Mouse (Mus musculus) liver, embryonic 15.5 days (tissue): ENCODE data around the gene Snap25. TPM values are rescaled to one million over a fixed set of nuclear protein-coding genes. Genes with fewer than 3 reads are reported as not detected.

ENCODE experiments used
- ATAC-seq: fragments of 200-750 bp; cut with Nextera tagmentation; 2 replicates; pipeline ENCODE4 v1.8.0; 2017; ENCODE audit warnings: moderate number of reproducible peaks, mild to moderate bottlenecking, moderate library complexity; ENCODE audit not compliant: insufficient read depth
- H3K27ac ChIP-seq: fragments of 300-500 bp; sonication (generic); replicated peaks from 2 replicates; pipeline ENCODE4 v1.5.1; 2015; ENCODE audit warnings: mild to moderate bottlenecking, inconsistent platforms
- H3K27me3 ChIP-seq: fragments of 300-500 bp; sonication (generic); 2 replicates; pipeline ENCODE4 v1.6.1; 2015; ENCODE audit warnings: mild to moderate bottlenecking, inconsistent platforms
- H3K36me3 ChIP-seq: fragments of 300-500 bp; sonication (generic); replicated peaks from 2 replicates; pipeline ENCODE4 v1.6.1; 2015; ENCODE audit warnings: moderate library complexity, mild to moderate bottlenecking, inconsistent platforms
- H3K4me1 ChIP-seq: fragments of 300-500 bp; sonication (generic); replicated peaks from 2 replicates; pipeline ENCODE4 v1.6.1; 2015; ENCODE audit warnings: inconsistent platforms
- H3K4me2 ChIP-seq: fragments of 300-500 bp; sonication (generic); 2 replicates; pipeline ENCODE4 v1.6.1; 2015; ENCODE audit warnings: moderate library complexity, mild to moderate bottlenecking, inconsistent platforms
- H3K4me3 ChIP-seq: fragments of 300-500 bp; sonication (generic); replicated peaks from 2 replicates; pipeline ENCODE4 v1.5.1; 2015; ENCODE audit warnings: mild to moderate bottlenecking, inconsistent platforms
- H3K9ac ChIP-seq: fragments of 300-500 bp; sonication (generic); 2 replicates; pipeline ENCODE4 v1.6.1; 2015; ENCODE audit warnings: moderate library complexity, mild to moderate bottlenecking, inconsistent platforms
- H3K9me3 ChIP-seq: fragments of 300-500 bp; sonication (generic); replicated peaks from 2 replicates; pipeline ENCODE4 v1.6.1; 2016; ENCODE audit warnings: inconsistent platforms
- WGBS: fragments of 180-500 bp; shearing (Covaris S2); methylation state at CpG from one replicate; pipeline ENCODE4 v1.1.7; 2015; ENCODE audit warnings: mixed read lengths; ENCODE audit not compliant: insufficient replicate concordance; 5-methylcytosine and 5-hydroxymethylcytosine counted together
- polyA plus RNA-seq: library from polyadenylated mRNA; unstranded; fragments of >200 nt; fragmentation: Nextera tagmentation; extraction: Ambion mirVana; gene quantifications from 2 replicates; pipeline ENCODE4 v1.2.1, GENCODE M21; 2015

Gene Snap25
- polyA plus RNA-seq, result 0.07 and 0.10 TPM in 2 replicates

GRCm38 (mm10) chr2:136713299-136713758 lies at the start of gene Snap25:
Snap25 (plus strand) TSS chr2:136713453.
- under 1% methylated on average over 20 of the region's 20 CpGs for WGBS
- no peaks in the 10 kb centered on the region for H3K9me3 ChIP-seq
- H3K36me3 ChIP-seq, result no peaks in the 10 kb centered on the region
- no peak within 1 kb of the TSS for H3K27ac ChIP-seq
- H3K4me3 ChIP-seq, result no peak within 1 kb of the TSS
- no peaks in the 10 kb centered on the region for H3K4me1 ChIP-seq
- H3K27me3 ChIP-seq, result peaks cover 30% of the 10 kb centered on the region
- no peak within 1 kb of the TSS for H3K9ac ChIP-seq
- H3K4me2 ChIP-seq, result no peak within 1 kb of the TSS
- ATAC-seq, result no peak

GRCm38 (mm10) chr2:136666951-136667350 lies 46.3 kb upstream of the Snap25 start:
- Histone ChIP-seq H3K9me3 (no peaks in the 10 kb centered on the region), H3K27me3 (no peaks in the 10 kb centered on the region), H3K36me3 (no peaks in the 10 kb centered on the region), H3K4me1 (no peaks in the 10 kb centered on the region), H3K27ac (no peak overlapping the region), H3K4me3 (no peak overlapping the region), H3K9ac (no peak overlapping the region), H3K4me2 (no peak overlapping the region)
- ATAC-seq, result no peak
- WGBS, result 66% methylated on average over 1 of the region's 1 CpGs

GRCm38 (mm10) chr2:136669183-136669582 lies 44.1 kb upstream of the Snap25 start:
- Histone ChIP-seq H3K9me3 (no peaks in the 10 kb centered on the region), H3K4me3 (no peak overlapping the region), H3K27ac (no peak overlapping the region), H3K4me2 (no peak overlapping the region), H3K27me3 (no peaks in the 10 kb centered on the region), H3K9ac (no peak overlapping the region), H3K36me3 (no peaks in the 10 kb centered on the region), H3K4me1 (no peaks in the 10 kb centered on the region)
- 61% methylated on average over 3 of the region's 3 CpGs for WGBS
- ATAC-seq, result no peak

- WGBS, result 49% methylated on average over 3 of the region's 3 CpGs
- H3K4me1 ChIP-seq, result no peaks in the 10 kb centered on the region
Measured at GRCm38 (mm10) chr2:136669665-136670064, 43.6 kb upstream of the Snap25 start.

GRCm38 (mm10) chr2:136670539-136671271 lies 42.5 kb upstream of the Snap25 start:
- H3K9ac ChIP-seq, result no peak overlapping the region
- H3K4me2 ChIP-seq, result no peak overlapping the region
- no peak for ATAC-seq
- H3K27me3 ChIP-seq, result no peaks in the 10 kb centered on the region
- H3K4me3 ChIP-seq, result no peak overlapping the region
- WGBS, result 41% methylated on average over 9 of the region's 9 CpGs
- H3K27ac ChIP-seq, result no peak overlapping the region
- H3K36me3 ChIP-seq, result no peaks in the 10 kb centered on the region
- no peaks in the 10 kb centered on the region for H3K4me1 ChIP-seq
- no peaks in the 10 kb centered on the region for H3K9me3 ChIP-seq

More at GRCm38 (mm10) chr2:136669665-136670064, 43.6 kb upstream of the Snap25 start:
- Histone ChIP-seq H3K27me3 (no peaks in the 10 kb centered on the region), H3K36me3 (no peaks in the 10 kb centered on the region), H3K4me2 (no peak overlapping the region), H3K9me3 (no peaks in the 10 kb centered on the region), H3K9ac (no peak overlapping the region), H3K4me3 (no peak overlapping the region), H3K27ac (no peak overlapping the region)
- no peak for ATAC-seq

- 42% methylated on average over 4 of the region's 4 CpGs for WGBS
- ATAC-seq, result no peak
Measured at GRCm38 (mm10) chr2:136674077-136674757, 39.0 kb upstream of the Snap25 start.

GRCm38 (mm10) chr2:136676196-136676595 lies 37.1 kb upstream of the Snap25 start:
- Histone ChIP-seq H3K9me3 (no peaks in the 10 kb centered on the region), H3K27me3 (peaks cover 27% of the 10 kb centered on the region), H3K36me3 (no peaks in the 10 kb centered on the region), H3K4me1 (0 out of 2 replicates have a peak, but pooled peaks cover 6% of the 10 kb centered on the region), H3K27ac (no peak overlapping the region), H3K9ac (no peak overlapping the region), H3K4me2 (no peak overlapping the region), H3K4me3 (no peak overlapping the region)
- WGBS, result 54% methylated on average over 2 of the region's 2 CpGs
- ATAC-seq, result no peak

More at GRCm38 (mm10) chr2:136674077-136674757, 39.0 kb upstream of the Snap25 start:
- Histone ChIP-seq H3K9me3 (no peaks in the 10 kb centered on the region), H3K36me3 (no peaks in the 10 kb centered on the region), H3K9ac (no peak overlapping the region), H3K4me1 (0 out of 2 replicates have a peak, but pooled peaks cover 4% of the 10 kb centered on the region), H3K4me3 (no peak overlapping the region), H3K27me3 (peaks cover 16% of the 10 kb centered on the region), H3K27ac (no peak overlapping the region), H3K4me2 (no peak overlapping the region)

- H3K27ac ChIP-seq, result no peak overlapping the region
- H3K4me3 ChIP-seq, result no peak overlapping the region
- H3K27me3 ChIP-seq, result peaks cover 27% of the 10 kb centered on the region
- H3K9me3 ChIP-seq, result no peaks in the 10 kb centered on the region
- no peak overlapping the region for H3K4me2 ChIP-seq
- no peak for ATAC-seq
- no peaks in the 10 kb centered on the region for H3K36me3 ChIP-seq
- H3K4me1 ChIP-seq, result 0 out of 2 replicates have a peak, but pooled peaks cover 6% of the 10 kb centered on the region
- 54% methylated on average over 8 of the region's 8 CpGs for WGBS
- H3K9ac ChIP-seq, result no peak overlapping the region
Measured at GRCm38 (mm10) chr2:136676918-136677445, 36.3 kb upstream of the Snap25 start.

GRCm38 (mm10) chr2:136678321-136679161 lies 34.7 kb upstream of the Snap25 start:
- Histone ChIP-seq H3K9ac (peak overlapping the region; percentile 37; the same call in 1 of the 2 replicates), H3K27ac (peak overlapping the region; percentile 59), H3K9me3 (no peaks in the 10 kb centered on the region), H3K4me2 (peak overlapping the region; percentile 65), H3K4me3 (peak overlapping the region; percentile 45), H3K4me1 (0 out of 2 replicates have a peak, but pooled peaks cover 6% of the 10 kb centered on the region), H3K27me3 (peaks cover 27% of the 10 kb centered on the region), H3K36me3 (no peaks in the 10 kb centered on the region)
- 2% methylated on average over 44 of the region's 44 CpGs for WGBS
- ATAC-seq, result peak; percentile 66
